Mouse (Mus musculus): ENCODE results near the gene Phf21a.

Gene Phf21a

DNA sequence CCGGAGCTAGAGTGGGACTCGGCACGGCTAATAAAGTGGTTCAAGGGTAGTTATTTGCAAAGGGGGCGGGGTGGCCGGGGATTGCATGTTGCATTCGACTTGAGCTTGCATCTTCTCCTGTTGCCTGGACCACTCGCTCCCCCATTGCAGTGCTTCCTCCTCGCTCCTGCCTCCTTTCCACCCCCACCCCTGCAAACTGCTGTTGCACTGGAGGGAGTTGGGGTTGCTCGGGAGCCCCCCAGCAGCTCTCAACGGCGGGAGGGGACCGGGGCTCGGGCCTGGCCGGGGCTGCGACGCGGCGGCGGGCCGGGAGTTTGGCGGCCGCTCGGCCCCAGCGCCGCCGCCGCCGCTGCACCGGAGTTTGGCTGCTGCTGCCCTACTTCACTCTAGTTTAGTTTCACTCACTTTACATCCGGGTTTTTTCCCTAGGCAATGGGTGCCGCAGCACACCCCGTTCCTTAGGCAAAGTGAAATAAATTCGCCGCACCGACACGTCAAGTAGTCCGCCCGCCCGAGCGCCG, 90.1 kb downstream of the Phf21a start:
- DNase-seq = peak; percentile 83 to 90

DNA sequence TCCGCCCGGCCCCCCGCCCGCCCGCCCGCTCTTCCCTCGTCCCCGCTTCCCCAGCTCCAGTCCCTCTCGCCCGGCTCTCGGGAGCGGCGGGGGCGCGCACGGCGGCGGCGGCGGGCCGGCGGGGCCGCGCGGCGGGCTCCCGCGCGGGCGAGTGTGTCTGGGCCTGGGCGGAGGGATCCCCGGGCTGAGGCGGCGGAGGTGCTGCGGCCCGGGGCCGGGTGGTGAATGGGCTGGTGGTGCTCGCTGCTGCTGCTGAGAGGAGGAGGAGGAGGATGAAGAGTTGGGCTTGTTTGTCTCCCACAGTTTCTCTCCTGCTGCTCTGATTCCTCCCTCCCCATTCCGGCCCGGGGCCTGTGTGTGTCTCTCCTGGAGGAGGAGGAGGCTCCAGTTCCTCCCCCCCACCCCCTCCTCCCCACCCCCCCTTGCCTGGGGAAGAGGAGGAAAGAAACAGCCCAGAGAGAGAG, 90.7 kb downstream of the Phf21a start:
- peak; percentile 97 for DNase-seq

DNA sequence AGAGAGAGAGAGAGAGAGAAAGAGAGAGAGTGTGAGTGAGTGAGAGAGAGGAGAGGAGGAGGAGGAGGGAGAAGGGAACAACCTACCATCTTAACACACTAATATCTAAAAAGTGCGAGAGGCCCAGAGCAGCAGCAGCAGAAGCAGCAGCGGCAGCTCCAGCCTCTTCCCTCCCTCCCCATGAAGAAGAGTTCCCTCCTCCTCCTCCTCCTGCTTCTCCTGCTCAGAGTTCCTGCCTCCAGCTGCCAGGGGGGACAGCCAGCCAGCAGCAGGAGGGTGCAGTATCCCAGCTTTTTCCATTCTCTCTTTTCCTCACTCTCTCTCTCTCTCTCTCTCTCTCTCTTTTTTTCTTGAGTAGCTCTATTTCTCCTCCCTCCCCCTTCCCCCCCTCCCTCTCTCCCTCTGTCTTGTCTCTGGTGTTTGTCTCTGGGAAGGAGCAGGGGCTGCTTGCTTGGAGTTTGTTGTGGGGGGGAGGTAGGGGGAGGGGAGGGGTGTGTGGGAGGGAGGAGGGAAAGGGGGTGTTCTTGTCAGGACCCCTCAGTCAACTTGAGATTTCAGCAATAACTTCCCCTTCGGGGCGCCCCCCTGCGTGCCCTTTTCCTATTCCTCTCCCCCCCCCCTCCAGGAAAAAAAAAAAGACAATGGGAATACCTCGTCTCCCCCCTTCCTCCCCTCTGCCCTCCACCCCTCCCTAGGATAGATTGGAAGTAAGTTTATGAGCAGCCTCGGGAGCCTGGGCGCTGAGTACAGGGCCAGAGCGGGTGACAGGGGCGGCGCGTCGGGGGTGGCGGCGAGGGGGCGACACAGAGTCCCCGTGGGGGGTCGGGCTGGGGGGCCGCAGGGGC, 91.4 kb downstream of the Phf21a start:
- peak; percentile 61 to 75 for DNase-seq

DNA sequence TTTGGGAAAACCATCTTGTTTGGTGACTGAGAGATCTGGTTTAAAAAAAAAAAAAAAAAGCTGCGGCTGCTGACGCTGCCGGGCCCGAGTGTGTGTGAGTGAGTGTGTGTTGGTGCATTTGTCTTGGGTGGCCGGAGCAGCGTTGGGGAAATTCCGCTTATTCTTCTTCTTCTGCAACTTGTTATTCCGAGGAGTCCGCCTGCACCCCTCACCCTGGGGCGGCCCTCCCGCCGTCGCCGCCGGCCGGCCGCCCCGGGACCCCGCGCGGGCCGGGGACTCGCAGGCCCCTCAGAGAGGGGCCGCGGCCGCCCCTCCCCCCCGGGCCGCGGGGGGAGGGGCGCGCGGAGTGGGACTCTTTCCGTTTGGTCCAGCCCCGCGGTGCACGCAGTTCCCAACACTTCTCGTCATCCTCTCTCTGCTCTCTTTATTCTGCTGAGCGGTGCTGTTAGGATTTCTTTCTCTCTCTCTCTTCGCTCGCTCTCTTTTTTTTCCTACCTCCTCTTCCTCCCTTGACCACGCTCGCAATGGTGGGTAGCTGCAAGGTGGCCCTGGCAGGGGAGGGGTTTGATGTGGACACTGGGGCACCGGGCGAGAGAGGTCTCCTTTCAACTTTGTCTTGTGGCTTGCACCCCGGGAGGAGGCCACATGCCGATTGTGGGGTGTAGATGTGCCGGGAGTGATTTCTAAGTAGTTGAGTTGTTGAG, 92.3 kb downstream of the Phf21a start:
- DNase-seq = peak; percentile 63 to 65

DNA sequence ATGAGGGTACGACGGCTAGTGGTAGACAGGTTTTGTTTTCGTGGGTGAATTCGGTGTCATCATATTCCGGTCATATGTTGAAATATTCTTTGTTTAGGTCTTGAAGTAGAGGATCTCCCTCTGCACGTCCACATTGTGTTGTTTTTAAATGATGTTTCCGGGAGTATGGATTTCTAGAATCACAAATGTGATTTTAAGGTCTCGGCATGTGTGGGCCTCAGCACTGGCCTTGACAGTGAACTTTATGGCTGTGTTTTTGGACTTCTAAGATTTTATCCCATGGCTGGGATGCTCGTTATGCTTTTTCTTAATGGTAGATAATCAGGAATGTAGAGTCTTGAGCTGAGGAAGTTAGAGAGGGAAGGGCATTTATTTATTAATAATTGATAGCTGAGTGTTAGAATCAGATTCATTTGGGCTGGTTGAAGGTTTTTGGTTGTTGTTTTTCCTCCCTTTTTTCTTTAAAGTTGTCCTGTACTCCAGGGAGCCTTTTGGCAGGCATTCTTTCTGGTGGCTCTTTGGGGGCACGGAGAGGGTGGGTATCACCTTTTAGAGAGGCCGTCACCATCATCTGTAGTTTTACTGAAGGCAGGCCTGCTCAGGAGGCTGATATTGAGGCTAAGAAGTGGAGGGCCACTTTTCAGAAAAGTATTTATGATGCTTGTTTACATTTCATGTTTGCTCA, 93.0 kb downstream of the Phf21a start:
- DNase-seq = no peak

DNA sequence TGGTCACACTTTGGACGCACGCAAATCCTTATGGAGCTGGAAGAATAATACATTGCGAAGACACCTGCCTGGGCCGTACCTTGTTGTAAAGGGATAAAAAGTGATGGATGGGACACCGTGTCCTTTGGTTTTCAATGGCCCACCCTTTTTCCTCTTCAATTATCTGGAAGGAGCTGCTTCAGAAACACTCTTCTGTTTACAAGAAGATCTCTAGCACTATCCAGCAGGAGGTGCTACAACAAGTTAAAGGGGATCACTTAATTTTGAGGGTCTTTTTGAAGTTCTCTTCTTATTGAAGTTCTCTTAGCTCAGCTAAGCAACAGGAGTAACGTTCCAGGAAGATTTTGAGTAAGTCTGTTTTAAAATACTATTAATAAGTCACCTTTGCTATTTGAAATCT, 94.1 kb downstream of the Phf21a start:
- DNase-seq = no peak

DNA sequence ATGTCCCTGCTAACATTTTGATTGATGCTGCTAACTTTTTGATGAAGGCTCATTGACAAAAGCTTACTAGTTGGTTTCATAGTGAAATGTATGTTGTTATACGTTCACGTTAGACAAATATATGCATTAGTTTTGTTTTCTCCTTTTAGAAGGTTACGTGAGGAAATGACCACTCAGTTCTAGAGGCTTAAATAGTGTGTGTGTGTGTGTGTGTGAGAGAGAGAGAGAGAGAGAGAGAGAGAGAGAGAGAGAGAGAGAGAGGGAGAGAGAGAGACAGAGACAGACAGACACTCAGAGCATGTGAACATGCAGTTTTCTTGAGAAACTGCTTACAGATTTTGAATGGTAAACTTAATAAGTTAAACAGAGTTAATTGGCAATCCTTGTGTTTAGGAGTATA, 95.8 kb downstream of the Phf21a start:
- no peak for DNase-seq

DNA sequence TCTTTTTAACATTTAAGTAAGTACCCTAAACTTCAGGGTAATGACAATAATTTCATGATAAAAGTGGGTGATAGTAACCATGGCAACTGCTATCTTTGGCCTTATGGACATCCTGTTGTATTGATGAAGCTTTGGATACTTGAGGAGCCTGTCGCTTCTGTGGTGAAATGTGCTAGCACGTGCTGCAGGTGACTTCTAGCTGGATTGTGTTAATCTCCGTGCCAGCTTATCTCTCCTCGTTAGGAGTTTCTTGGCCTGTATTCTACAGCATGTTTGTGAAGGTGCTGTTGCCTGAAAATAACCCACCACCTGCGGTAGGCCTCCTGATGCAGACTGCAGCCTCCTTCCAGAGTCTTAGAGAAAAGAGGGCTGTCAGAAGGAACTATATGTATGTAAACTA, 98.0 kb downstream of the Phf21a start:
- DNase-seq = no peak

DNA sequence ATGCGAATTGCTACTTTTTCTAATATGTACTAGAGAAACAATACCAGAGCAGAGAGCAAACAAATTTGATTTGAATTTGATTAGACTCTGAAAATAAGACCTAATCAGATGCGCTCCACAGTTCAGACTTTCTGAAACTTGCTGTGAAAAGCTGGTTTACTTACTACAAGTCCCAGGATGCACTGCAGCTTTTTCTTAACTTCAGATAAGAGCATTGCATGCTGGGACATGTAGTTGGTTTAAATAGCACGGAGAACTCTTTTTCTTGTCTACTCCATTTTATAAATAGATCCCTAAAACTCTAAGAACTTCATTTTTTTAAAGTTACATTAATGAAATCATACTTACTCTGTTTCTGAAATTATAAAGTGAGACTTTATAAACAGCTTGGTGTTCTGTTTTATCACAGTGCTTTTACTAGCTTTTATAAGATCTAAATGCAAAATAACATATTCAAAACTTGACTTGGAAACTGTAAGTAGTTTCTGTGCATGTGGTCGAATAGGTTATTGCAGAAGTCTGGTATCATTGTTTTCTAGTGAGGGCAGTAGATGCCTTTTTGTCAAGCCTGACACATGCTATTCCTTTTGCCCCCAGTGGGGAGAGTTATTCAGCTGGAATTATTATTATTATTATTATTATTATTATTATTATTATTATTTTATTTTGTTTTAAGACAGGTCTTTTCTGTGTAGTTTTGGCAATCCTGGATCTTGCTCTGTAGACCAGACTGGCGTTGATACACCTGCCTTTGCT, 99.1 kb downstream of the Phf21a start:
- no peak for DNase-seq

DNA sequence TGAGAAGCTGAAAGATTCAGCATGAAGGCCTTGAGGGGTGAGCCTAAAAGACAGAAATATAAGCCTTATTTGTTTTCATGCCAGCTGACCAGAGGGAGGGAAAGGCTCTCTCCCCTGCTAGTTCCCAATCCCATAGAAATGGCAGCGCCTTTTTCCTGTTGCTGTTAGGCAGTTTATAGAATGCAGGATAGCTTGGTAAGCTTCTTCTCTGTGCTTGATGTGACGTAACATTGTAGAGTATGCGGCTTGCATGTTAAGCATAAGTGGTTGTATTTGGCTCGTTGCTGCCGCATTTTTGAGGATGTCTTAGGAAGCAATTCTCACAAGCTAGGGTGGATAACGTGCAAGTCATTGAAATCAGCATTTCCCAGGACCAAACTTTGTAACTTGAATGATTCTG, 105.2 kb downstream of the Phf21a start:
- DNase-seq = no peak

DNA sequence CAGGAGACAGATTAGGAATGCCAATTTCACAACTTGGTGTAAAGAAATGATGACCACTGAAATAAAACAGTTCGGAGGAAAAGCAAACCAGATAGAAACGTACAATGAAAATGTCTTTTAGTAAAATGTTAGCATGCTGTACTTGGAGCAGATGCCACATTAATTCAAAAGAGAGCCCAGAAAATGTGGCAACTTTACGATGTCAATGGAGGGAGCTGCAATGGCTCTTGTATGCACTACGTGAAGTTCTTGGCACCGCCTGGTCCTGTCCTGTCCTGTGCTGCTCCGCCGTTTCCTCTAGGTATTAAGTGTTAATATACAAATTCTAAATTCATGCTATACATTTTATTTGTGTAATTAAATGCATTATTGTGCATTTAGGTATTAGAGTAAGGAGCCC, 105.8 kb downstream of the Phf21a start:
- peak in 1 of 2 experiments; percentile 21 for DNase-seq

DNA sequence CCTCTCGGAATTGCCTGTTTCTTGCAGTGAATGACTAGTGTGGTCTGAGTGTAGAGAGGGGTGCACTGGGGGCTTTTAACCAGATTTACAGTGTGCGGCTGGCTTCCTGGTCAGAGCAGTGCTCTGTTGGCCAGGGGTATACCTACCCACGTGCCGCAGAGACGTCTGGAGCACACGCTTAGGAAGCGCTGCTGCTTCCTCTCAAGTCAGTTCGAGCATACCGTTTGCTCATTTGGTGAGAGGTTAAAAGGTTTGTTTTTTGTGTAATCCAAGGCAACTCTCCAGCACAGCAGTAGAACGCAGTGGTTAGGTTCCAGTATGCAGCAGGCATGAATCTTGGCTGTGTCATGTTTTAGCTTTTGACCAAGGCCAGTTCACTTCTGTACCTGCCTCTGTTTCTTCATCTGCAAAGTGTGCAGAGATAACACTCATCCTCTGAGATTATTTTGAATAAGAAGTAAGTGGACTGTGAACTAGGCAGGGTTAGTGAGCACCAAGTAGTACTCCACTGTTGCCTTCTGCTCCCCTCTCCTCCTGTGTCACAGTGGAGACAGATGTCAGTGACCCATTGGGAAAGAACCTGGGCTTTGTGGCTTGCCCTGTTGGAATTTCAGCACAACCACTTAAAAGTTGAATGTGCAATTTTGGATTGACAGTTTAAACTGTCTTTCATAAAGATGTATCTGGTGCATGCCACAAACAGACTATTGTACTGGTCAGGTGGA, 106.8 kb downstream of the Phf21a start:
- DNase-seq = no peak

DNA sequence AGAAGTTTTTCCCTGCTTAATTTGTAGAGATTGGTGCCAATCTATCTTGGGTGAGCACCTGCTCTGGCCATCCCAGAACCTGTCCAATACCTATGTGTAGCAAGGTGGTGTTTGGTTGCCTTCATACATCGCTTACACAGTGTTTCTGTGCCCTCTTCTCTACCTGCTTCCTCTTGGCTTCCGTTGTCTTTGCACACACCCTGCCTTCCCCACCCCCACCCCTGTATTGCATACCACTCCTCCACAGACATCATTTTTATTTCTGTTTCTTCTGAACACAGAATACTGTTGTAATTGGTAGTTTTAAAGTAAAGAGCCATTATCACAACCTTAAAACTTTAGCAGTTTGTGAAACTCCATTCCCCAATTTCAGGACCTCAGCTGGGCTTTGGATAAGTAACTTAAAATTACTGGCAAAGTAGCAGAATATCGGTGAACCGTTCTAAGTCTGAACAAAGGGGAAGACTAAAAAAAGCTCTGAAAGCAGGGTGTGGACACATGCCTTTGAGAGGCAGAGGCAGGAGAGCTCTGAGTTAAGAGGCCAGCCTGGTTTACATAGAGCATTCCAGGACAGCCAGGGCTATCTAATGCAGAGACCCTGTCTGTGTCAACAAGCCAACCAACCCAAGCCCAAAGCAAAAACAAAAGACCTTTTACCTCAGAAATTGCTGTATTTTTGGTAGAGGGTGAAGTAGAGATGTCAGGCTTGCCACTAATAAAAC, 109.6 kb downstream of the Phf21a start:
- DNase-seq = no peak

DNA sequence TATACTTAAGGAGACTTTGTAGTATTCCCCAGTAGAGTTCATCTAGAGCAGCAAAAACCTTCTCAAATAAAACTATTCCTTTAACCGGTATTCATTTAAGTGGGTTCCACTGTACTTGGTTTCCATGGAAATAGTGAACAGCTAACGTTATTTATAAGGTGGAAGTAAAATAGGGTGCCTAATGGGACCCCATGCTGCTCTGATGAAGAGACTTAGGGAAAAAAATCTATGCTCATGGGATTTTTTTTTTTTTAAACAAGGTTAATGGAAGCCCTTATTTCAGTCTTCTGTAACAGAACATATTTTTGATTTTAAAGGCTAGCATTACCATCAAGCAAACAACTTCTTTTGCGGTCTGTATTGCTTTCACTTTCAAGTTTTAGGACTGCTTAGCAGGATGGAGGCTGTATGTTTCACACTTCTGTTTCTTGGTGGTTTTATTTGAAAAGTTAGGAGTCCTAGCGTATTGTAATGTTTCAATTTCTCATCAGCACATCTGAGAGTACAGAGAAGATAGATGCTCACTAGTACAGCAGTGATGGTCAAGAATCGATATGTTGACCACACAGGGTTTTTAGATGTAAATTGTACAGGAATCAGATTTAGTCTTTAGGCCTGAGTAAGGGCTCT, 112.2 kb downstream of the Phf21a start:
- no peak for DNase-seq

DNA sequence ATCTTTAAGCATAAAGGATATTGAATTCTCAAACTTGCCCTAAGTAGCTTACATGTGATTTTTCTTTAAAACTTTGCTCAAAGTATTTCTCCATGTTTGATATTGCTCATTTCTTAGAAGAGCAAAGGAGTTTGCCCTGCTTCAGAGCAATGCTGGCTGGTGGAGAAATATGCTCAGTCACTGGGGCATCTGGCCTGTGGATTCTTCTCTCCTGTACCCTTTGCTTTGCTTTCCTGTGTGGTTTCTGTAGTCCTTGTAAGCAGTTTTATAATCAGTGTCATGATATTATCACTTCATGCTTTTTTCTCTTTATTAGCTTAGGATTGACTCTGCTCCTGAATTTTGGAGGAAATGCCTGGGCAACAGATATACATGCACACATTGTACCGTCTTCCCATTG, 117.5 kb downstream of the Phf21a start:
- no peak for DNase-seq

DNA sequence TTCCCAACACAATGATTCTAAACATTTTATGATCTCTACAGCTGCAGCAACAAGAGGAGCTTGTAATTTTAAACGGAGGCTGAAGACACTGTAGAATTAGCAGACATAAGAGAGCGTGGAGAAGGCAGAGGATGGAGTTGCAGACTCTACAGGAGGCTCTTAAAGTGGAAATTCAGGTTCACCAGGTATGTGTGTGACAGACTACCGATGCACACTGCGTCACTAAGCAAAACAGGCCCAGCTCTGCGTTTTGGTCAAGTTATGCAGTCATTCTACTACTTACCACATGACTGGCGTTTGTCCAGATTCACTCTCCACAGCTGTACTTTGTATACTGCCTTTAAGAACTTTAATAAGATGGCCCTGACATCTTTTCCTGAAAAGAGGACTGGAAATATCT, 128.5 kb downstream of the Phf21a start:
- no peak for DNase-seq

DNA sequence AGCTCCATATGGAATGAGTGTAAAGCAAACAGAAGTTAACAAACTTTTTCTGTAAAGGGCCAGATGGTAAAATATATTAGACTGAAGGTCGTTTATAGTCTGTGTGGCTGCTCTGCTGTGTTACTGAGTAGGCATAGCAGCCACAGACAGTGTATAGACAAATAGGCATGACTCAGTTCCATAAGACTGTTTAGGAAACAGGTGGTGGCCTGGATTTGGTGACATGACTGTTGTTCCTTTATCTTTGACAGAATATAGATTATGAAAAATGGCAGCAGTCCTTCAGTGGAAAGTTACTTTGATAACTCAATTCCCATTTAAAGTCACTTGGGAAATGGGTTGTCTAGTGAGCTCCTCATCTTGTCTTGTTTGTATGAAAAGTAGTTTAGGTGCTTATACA, 132.7 kb downstream of the Phf21a start:
- no peak for DNase-seq

DNA sequence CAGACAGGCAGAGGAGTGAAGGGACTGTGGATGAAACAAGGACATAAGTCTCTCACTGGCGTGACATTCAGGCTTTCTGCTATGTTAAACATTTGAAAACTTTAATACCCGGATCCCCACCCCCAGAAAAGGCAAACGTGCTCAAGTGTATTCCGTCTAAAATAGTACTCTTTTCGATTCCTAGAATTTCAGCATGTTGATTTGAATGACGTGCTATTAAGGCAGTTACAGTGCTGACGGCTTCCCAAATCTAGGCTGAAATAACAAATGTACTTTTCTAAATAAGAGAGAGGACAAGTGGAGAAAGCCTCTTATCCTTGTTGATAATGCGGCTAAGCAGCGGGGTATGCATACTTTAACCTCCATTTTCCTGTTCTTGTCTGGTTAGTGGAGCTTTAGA, 137.1 kb downstream of the Phf21a start:
- no peak for DNase-seq

DNA sequence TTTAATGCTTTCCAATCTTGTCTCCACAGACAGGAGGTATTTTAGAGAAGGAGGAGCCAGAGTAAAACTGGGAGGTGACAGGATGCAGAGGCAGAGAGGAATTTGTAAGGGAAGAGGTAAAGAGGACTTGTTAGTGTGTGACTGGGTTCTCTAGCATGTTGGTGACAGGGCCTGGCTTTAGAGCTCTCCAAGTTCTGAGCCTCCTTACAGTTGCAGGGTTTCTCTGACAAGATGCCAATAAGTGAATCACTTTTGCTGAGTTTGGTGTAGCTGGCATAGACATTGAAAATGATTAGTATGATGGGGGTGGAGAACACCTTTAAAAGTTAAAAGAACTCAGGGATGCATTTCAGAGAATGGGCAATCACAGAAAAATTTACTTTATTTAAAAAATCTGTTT, 138.8 kb downstream of the Phf21a start:
- DNase-seq = no peak

DNA sequence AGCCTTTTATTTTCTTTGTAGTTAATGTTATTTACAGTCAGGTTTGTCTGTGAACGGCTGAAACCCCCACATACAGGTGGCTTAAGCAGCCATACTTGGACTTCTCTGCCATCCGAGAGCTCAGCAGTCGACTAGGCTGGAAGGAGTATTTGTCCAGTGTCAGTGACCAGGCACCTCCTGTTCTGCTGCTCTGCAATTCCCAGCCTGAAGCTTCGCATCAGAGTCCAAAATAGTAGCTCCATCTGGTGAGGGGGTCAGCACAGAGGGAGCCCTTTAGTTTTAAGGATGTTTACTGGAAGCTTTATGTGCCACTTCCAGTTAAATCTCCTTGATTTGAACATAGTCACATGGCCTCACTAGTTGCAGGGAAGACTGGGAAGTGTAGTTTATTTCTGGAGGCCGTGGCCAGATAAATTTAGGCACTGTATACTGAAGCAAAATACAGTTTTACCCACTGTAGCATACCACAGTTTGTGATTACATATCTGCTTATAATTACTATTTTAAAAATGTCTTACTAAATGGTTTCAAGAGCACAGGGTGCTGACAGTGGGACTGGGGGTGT, 141.9 kb downstream of the Phf21a start:
- DNase-seq = peak; percentile 22 to 27

Data from cerebellum, postnatal 25 days (tissue).